In the genomic region with DNA sequence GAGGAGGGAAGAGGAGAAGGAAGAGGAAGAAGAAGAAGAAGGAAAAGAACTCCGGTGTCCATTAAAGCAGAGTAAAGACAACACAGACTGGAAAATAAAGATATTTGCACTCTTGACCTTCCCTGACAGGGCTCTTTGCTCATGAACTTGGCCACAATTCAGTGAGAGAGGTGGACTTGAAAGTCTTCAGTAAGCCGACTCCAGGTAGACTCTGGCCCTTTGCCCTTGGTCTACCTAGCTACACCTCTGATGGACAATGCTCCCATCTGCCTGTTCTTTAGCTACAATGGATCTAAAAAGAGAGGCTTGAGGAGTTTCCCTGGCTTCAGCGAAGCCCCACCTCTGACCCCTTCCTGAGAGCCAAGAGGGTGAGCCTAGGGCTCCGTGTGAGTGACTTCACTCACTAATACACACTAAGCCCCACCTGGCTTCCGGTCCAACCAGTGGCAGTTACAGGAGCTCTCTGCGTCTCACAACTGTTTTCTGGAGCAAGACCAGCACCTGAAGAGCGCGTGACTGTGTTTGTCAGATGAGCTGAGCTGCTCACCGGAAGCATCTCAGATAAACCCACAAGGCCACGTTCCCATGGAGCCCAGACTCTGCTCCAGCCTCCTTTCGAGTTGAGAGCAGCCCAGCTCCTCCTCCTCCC, we compare ENCODE assay signal across 19 mouse cellular contexts.
A peak's percentile ranks its signal among the peaks of the same experiment; 100 is the strongest.
DNase-seq lines count a peak whose midpoint lies in the region; ATAC-seq and TF ChIP-seq lines count a peak whose summit lies in the region.
"Had no signal": no experiment of that assay in that cellular context is flagged by ENCODE, and none has a peak within 500 bp of the region (broad histone marks: within the 10 kb centered on the region; RNA-seq: fewer than 3 reads in every experiment).

No protein-coding gene starts in this region.

- H3K9me3 ChIP-seq in intestine, embryonic 15.5 days, result no peaks in the 10 kb centered on the region
- H3K9me3 ChIP-seq in intestine, embryonic 16.5 days (ENCODE audit: control insufficient read depth, low read length), result no peaks in the 10 kb centered on the region
- no peaks in the 10 kb centered on the region for H3K9me3 ChIP-seq in midbrain, embryonic 11.5 days (ENCODE audit: control insufficient read depth, low read length)
- no peaks in the 10 kb centered on the region for H3K9me3 ChIP-seq in midbrain, embryonic 15.5 days
- H3K9me3 ChIP-seq in stomach, postnatal 0 days (ENCODE audit: control insufficient read depth, low read length), result no peaks in the 10 kb centered on the region
- H3K9me3 ChIP-seq: forebrain, embryonic 13.5 days; heart, embryonic 13.5 days had no signal

- ATAC-seq in intestine, embryonic 15.5 days, result peak; percentile 42; the same call in 1 of the 2 replicates
- ATAC-seq in intestine, embryonic 16.5 days, result no peak
- no peak for ATAC-seq in midbrain, embryonic 11.5 days (ENCODE audit: low FRiP score)
- no peak for ATAC-seq in midbrain, embryonic 15.5 days (replicated peaks)
- ATAC-seq in stomach, postnatal 0 days (ENCODE audit: low FRiP score, low TSS enrichment), result peak; percentile 80
- ATAC-seq: forebrain, embryonic 13.5 days had no signal

- H3K4me3 ChIP-seq in intestine, embryonic 15.5 days (replicated peaks), result no peak overlapping the region
- H3K4me3 ChIP-seq in intestine, embryonic 16.5 days (ENCODE audit: low read length), result no peak overlapping the region
- H3K4me3 ChIP-seq in liver, adult 2 months (ENCODE audit: insufficient read depth, low read depth, low read length), result no peak overlapping the region
- H3K4me3 ChIP-seq in midbrain, embryonic 11.5 days (ENCODE audit: low read depth, low read length), result no peak overlapping the region
- no peak overlapping the region for H3K4me3 ChIP-seq in midbrain, embryonic 15.5 days
- H3K4me3 ChIP-seq in stomach, postnatal 0 days (ENCODE audit: low read depth, low read length), result no peak overlapping the region
- H3K4me3 ChIP-seq: forebrain, embryonic 13.5 days; heart, embryonic 13.5 days; left cerebral cortex, adult 2 months had no signal

- H3K36me3 ChIP-seq in intestine, embryonic 15.5 days, result no peaks in the 10 kb centered on the region
- H3K36me3 ChIP-seq in intestine, embryonic 16.5 days (ENCODE audit: control insufficient read depth, insufficient read depth, low read length), result no peaks in the 10 kb centered on the region
- H3K36me3 ChIP-seq in liver, adult 2 months (ENCODE audit: control insufficient read depth, insufficient read depth, low read length), result no peaks in the 10 kb centered on the region
- no peaks in the 10 kb centered on the region for H3K36me3 ChIP-seq in midbrain, embryonic 11.5 days (ENCODE audit: control insufficient read depth, insufficient read depth, low read length)
- H3K36me3 ChIP-seq in midbrain, embryonic 15.5 days (replicated peaks), result no peaks in the 10 kb centered on the region
- H3K36me3 ChIP-seq in stomach, postnatal 0 days (ENCODE audit: control insufficient read depth, insufficient read depth, low read length), result no peaks in the 10 kb centered on the region
- H3K36me3 ChIP-seq: heart, embryonic 13.5 days had no signal

- 69% methylated on average over 11 of the region's 11 CpGs for WGBS in intestine, embryonic 15.5 days
- WGBS in intestine, embryonic 16.5 days, result 72% methylated on average over 11 of the region's 11 CpGs
- WGBS in liver, adult 2 months, result 18% methylated on average over 11 of the region's 11 CpGs
- WGBS in midbrain, embryonic 11.5 days, result 88% methylated on average over 11 of the region's 11 CpGs
- WGBS in midbrain, embryonic 15.5 days, result 87% methylated on average over 11 of the region's 11 CpGs
- WGBS in stomach, postnatal 0 days, result 56% methylated on average over 11 of the region's 11 CpGs

- no peaks in the 10 kb centered on the region for H3K27me3 ChIP-seq in intestine, embryonic 15.5 days (replicated peaks)
- no peaks in the 10 kb centered on the region for H3K27me3 ChIP-seq in intestine, embryonic 16.5 days (replicated peaks; ENCODE audit: control insufficient read depth, insufficient read depth, low read length)
- no peaks in the 10 kb centered on the region for H3K27me3 ChIP-seq in liver, adult 2 months (ENCODE audit: control insufficient read depth, insufficient read depth, low read length)
- H3K27me3 ChIP-seq in midbrain, embryonic 11.5 days (ENCODE audit: control insufficient read depth, insufficient read depth, low read length), result peaks cover 2% of the 10 kb centered on the region; the same call in 1 of the 2 replicates
- no peaks in the 10 kb centered on the region for H3K27me3 ChIP-seq in midbrain, embryonic 15.5 days (replicated peaks)
- H3K27me3 ChIP-seq in stomach, postnatal 0 days (ENCODE audit: control insufficient read depth, insufficient read depth, low read length), result no peaks in the 10 kb centered on the region
- H3K27me3 ChIP-seq: forebrain, embryonic 13.5 days; heart, embryonic 13.5 days had no signal

- TF ChIP-seq EP300 in stomach, postnatal 0 days (optimal IDR thresholded peaks at IDR 0.05), result no peak

- H3K4me2 ChIP-seq in intestine, embryonic 15.5 days (replicated peaks), result no peak overlapping the region
- H3K4me2 ChIP-seq in intestine, embryonic 16.5 days (ENCODE audit: low read depth, low read length), result no peak overlapping the region
- no peak overlapping the region for H3K4me2 ChIP-seq in midbrain, embryonic 11.5 days
- no peak overlapping the region for H3K4me2 ChIP-seq in midbrain, embryonic 15.5 days
- H3K4me2 ChIP-seq in stomach, postnatal 0 days (replicated peaks; ENCODE audit: low read depth), result no peak overlapping the region
- H3K4me2 ChIP-seq: forebrain, embryonic 13.5 days; heart, embryonic 13.5 days; hindbrain, embryonic 14.5 days had no signal

- no peak for TF ChIP-seq CTCF in liver, adult 2 months (IDR thresholded peaks at IDR 0.05; ENCODE audit: low read depth, low read length)
- no peak for TF ChIP-seq CTCF in stomach, postnatal 0 days (IDR thresholded peaks at IDR 0.05; ENCODE audit: low read depth)

- no peak overlapping the region for H3K9ac ChIP-seq in intestine, embryonic 15.5 days
- H3K9ac ChIP-seq in intestine, embryonic 16.5 days (ENCODE audit: low read depth, low read length), result no peak overlapping the region
- H3K9ac ChIP-seq in liver, adult 2 months (ENCODE audit: low read depth, low read length), result no peak overlapping the region
- H3K9ac ChIP-seq in midbrain, embryonic 11.5 days (ENCODE audit: low read length), result no peak overlapping the region
- H3K9ac ChIP-seq in midbrain, embryonic 15.5 days, result no peak overlapping the region
- 0 out of 2 replicates have a peak overlapping the region, but pooled peaks have one; percentile 18 for H3K9ac ChIP-seq in stomach, postnatal 0 days (ENCODE audit: low read length)
- H3K9ac ChIP-seq: forebrain, embryonic 13.5 days; heart, embryonic 13.5 days; hindbrain, embryonic 14.5 days had no signal

- peak; percentile 46 for DNase-seq in liver, adult 2 months (ENCODE audit: extremely low read depth, low read depth, low spot score)
- DNase-seq in liver, result no peak
- DNase-seq in midbrain, embryonic 11.5 days (ENCODE audit: low spot score, missing footprints), result peak; percentile 47
- DNase-seq in stomach, postnatal 0 days (ENCODE audit: low spot score), result no peak
- no peak for DNase-seq in layer of hippocampus, adult 11-12 months (ENCODE audit: low spot score)
- DNase-seq: adrenal gland, adult 2 months; cerebellum, adult 8-10 months; gastrocnemius, postnatal 10 days; heart, adult 11 months; heart, postnatal 36 days; right cerebral cortex, postnatal 25 days; thymus, postnatal 25 days had no signal

- H3K4me1 ChIP-seq in intestine, embryonic 15.5 days (replicated peaks), result no peaks in the 10 kb centered on the region
- H3K4me1 ChIP-seq in intestine, embryonic 16.5 days (ENCODE audit: control insufficient read depth, insufficient read depth, low read length), result no peaks in the 10 kb centered on the region
- H3K4me1 ChIP-seq in liver, adult 2 months (ENCODE audit: control insufficient read depth, insufficient read depth, low read length), result peaks cover 28% of the 10 kb centered on the region
- no peaks in the 10 kb centered on the region for H3K4me1 ChIP-seq in midbrain, embryonic 11.5 days (ENCODE audit: control insufficient read depth, insufficient read depth, low read length)
- H3K4me1 ChIP-seq in midbrain, embryonic 15.5 days, result no peaks in the 10 kb centered on the region
- no peaks in the 10 kb centered on the region for H3K4me1 ChIP-seq in stomach, postnatal 0 days (replicated peaks; ENCODE audit: control insufficient read depth, insufficient read depth)
- H3K4me1 ChIP-seq: forebrain, embryonic 13.5 days; heart, embryonic 13.5 days had no signal

- no peaks in the 10 kb centered on the region for H3K79me2 ChIP-seq in liver, adult 2 months (ENCODE audit: control insufficient read depth, insufficient read depth, low read length)

- H3K27ac ChIP-seq in intestine, embryonic 15.5 days, result no peak overlapping the region
- H3K27ac ChIP-seq in intestine, embryonic 16.5 days (ENCODE audit: low read length), result no peak overlapping the region
- H3K27ac ChIP-seq in liver, adult 2 months (replicated peaks; ENCODE audit: insufficient read depth, low read depth, low read length), result no peak overlapping the region
- H3K27ac ChIP-seq in midbrain, embryonic 11.5 days (ENCODE audit: low read depth, low read length), result no peak overlapping the region
- H3K27ac ChIP-seq in midbrain, embryonic 15.5 days, result no peak overlapping the region
- peak overlapping the region; percentile 61 for H3K27ac ChIP-seq in stomach, postnatal 0 days (replicated peaks)
- H3K27ac ChIP-seq: forebrain, embryonic 13.5 days; heart, embryonic 13.5 days; hindbrain, embryonic 14.5 days; left cerebral cortex, adult 2 months had no signal

- no peak for TF ChIP-seq POLR2A in liver, adult 2 months (IDR thresholded peaks at IDR 0.05; ENCODE audit: extremely low read depth, insufficient read depth, low read length)

Comparison
In these comparisons a context has a peak if more than half of its experiments do, and no peak if none do; other contexts are left out.
1. ATAC-seq: peak in intestine, embryonic 15.5 days (single experiment) and stomach, postnatal 0 days (single experiment); none in intestine, embryonic 16.5 days (single experiment), midbrain, embryonic 11.5 days (single experiment) and midbrain, embryonic 15.5 days (single experiment).
2. DNase-seq: peak in liver, adult 2 months (single experiment) and midbrain, embryonic 11.5 days (single experiment); none in liver (single experiment), stomach, postnatal 0 days (single experiment) and layer of hippocampus, adult 11-12 months (single experiment).